Mouse (Mus musculus): ENCODE data around the gene Mettl25.

Gene Mettl25

GRCm38 (mm10) chr10:105753831-105754605 lies 87.2 kb downstream of the Mettl25 start:
- DNase-seq (ENCODE audit: low spot score in 2 of 2), result no peak

GRCm38 (mm10) chr10:105746019-105746418 lies 95.2 kb downstream of the Mettl25 start:
- DNase-seq (ENCODE audit: low spot score in 2 of 2), result no peak

GRCm38 (mm10) chr10:105741736-105742135 lies 99.4 kb downstream of the Mettl25 start:
- no peak for DNase-seq (ENCODE audit: low spot score in 2 of 2)

GRCm38 (mm10) chr10:105738942-105739341 lies 102.2 kb downstream of the Mettl25 start:
- no peak for DNase-seq (ENCODE audit: low spot score in 2 of 2)

- no peak for DNase-seq (ENCODE audit: low spot score in 2 of 2)
These were observed 113.4 kb downstream of the Mettl25 start for GRCm38 (mm10) chr10:105727798-105728197.

GRCm38 (mm10) chr10:105727353-105727752 lies 113.8 kb downstream of the Mettl25 start:
- no peak for DNase-seq (ENCODE audit: low spot score in 2 of 2)

GRCm38 (mm10) chr10:105714844-105715243 lies 126.3 kb downstream of the Mettl25 start:
- no peak for DNase-seq (ENCODE audit: low spot score in 2 of 2)

- DNase-seq (ENCODE audit: low spot score in 2 of 2), result no peak
These were observed 126.8 kb downstream of the Mettl25 start for GRCm38 (mm10) chr10:105714366-105714765.

- no peak for DNase-seq (ENCODE audit: low spot score in 2 of 2)
These were observed 128.0 kb downstream of the Mettl25 start for GRCm38 (mm10) chr10:105713222-105713621.

Data from urinary bladder, postnatal 36 days (tissue).